Mouse (Mus musculus): Measurements from ENCODE around the gene Slc25a16. TPM values are rescaled to one million over a fixed set of nuclear protein-coding genes. Genes with fewer than 3 reads are reported as not detected.

Slc25a16 gene
- polyA plus RNA-seq, 1 experiment from 2014 or later = 14.3 TPM

- H3K27me3 ChIP-seq (ENCODE audit: insufficient read depth, low read length) = no peaks in the 10 kb centered on the region
- H3K9me3 ChIP-seq (ENCODE audit: low read length) = no peaks in the 10 kb centered on the region
- ATAC-seq (no peak), DNase-seq (no peak)
- no peak overlapping the region for H3K9ac ChIP-seq (replicated peaks)
- no peaks in the 10 kb centered on the region for H3K4me1 ChIP-seq (ENCODE audit: insufficient read depth)
- H3K4me3 ChIP-seq (ENCODE audit: low read depth, low read length) = no peak overlapping the region
- 45% methylated on average over 4 of the region's 4 CpGs for WGBS (ENCODE audit: insufficient replicate concordance)
- H3K36me3 ChIP-seq (replicated peaks; ENCODE audit: insufficient read depth, low read length) = no peaks in the 10 kb centered on the region
- no peak for TF ChIP-seq CTCF (IDR thresholded peaks at IDR 0.05; ENCODE audit: low read depth)
- H3K27ac ChIP-seq (ENCODE audit: low read depth) = no peak overlapping the region
- no peak overlapping the region for H3K4me2 ChIP-seq (ENCODE audit: low read depth, low read length)
These were observed 27.7 kb upstream of the Slc25a16 start for GRCm38 (mm10) chr10:62892549-62893232.

DNA sequence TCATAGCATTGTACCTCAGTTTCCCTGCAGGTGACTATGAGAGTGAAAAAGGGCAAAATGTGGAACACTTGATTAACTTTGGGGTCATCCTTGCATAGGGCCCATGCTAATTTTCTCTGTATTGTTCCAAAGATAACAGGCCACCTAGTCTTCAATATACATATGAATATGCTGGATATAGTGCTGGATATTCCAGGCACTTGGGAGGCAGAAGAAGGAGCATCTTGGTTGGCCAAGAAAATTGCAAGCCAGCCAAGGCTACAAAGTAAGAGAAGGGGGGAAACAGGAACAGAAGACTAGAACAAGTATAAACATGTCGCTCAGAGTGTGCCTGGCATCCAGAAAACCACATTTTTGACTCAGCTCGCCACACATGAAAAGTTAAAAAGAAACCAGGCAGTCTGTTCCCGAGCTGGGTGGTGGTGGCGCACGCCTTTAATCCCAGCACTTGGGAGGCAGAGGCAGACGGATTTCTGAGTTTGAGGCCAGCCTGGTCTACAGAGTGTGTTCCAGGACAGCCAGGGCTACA is 27.0 kb upstream of the Slc25a16 start:
- Histone ChIP-seq H3K36me3 (replicated peaks; ENCODE audit: insufficient read depth, low read length) (no peaks in the 10 kb centered on the region), H3K27me3 (ENCODE audit: insufficient read depth, low read length) (no peaks in the 10 kb centered on the region), H3K4me1 (ENCODE audit: insufficient read depth) (no peaks in the 10 kb centered on the region), H3K4me3 (ENCODE audit: low read depth, low read length) (no peak overlapping the region), H3K27ac (ENCODE audit: low read depth) (no peak overlapping the region), H3K4me2 (ENCODE audit: low read depth, low read length) (no peak overlapping the region), H3K9ac (replicated peaks) (no peak overlapping the region), H3K9me3 (ENCODE audit: low read length) (no peaks in the 10 kb centered on the region)
- TF ChIP-seq CTCF (IDR thresholded peaks at IDR 0.05; ENCODE audit: low read depth) (no peak), EP300 (IDR thresholded peaks at IDR 0.05; ENCODE audit: low read depth) (no peak)
- WGBS (ENCODE audit: insufficient replicate concordance) = 55% methylated on average over 6 of the region's 6 CpGs
- ATAC-seq = no peak
- no peak for DNase-seq

DNA sequence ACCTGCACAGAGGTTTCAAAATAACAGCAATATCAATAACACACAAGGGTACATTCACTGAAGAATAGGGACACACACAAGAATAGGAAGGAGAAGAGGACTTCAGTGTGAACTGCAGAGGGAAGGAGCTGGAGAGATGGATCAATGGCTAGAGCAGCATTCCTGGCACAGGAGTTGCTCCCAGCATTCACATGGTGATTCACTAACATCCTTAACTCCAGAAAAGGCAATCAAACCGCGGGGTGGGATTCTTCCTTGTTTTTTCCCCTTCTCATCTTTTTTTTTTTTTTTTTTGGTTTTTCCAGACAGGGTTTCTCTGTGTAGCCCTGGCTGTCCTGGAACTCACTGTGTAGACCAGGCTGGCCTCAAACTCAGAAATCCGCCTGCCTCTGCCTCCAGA is 26.0 kb upstream of the Slc25a16 start:
- Histone ChIP-seq H3K9me3 (ENCODE audit: low read length) (no peaks in the 10 kb centered on the region), H3K4me1 (ENCODE audit: insufficient read depth) (no peaks in the 10 kb centered on the region), H3K4me3 (ENCODE audit: low read depth, low read length) (no peak overlapping the region), H3K27ac (ENCODE audit: low read depth) (no peak overlapping the region), H3K27me3 (ENCODE audit: insufficient read depth, low read length) (no peaks in the 10 kb centered on the region), H3K9ac (replicated peaks) (no peak overlapping the region), H3K36me3 (replicated peaks; ENCODE audit: insufficient read depth, low read length) (no peaks in the 10 kb centered on the region), H3K4me2 (ENCODE audit: low read depth, low read length) (no peak overlapping the region)
- WGBS (ENCODE audit: insufficient replicate concordance) = 71% methylated on average over 3 of the region's 3 CpGs
- no peak for ATAC-seq
- TF ChIP-seq CTCF (IDR thresholded peaks at IDR 0.05; ENCODE audit: low read depth) = no peak
- TF ChIP-seq EP300 (IDR thresholded peaks at IDR 0.05; ENCODE audit: low read depth) = no peak
- no peak for DNase-seq

- ATAC-seq = no peak
- no peaks in the 10 kb centered on the region for H3K27me3 ChIP-seq (ENCODE audit: insufficient read depth, low read length)
- no peak overlapping the region for H3K9ac ChIP-seq (replicated peaks)
- no peak overlapping the region for H3K4me3 ChIP-seq (ENCODE audit: low read depth, low read length)
- no peaks in the 10 kb centered on the region for H3K4me1 ChIP-seq (ENCODE audit: insufficient read depth)
- 55% methylated on average over 6 of the region's 6 CpGs for WGBS (ENCODE audit: insufficient replicate concordance)
- DNase-seq = no peak
- H3K27ac ChIP-seq (ENCODE audit: low read depth) = no peak overlapping the region
- no peaks in the 10 kb centered on the region for H3K9me3 ChIP-seq (ENCODE audit: low read length)
- H3K4me2 ChIP-seq (ENCODE audit: low read depth, low read length) = no peak overlapping the region
- no peaks in the 10 kb centered on the region for H3K36me3 ChIP-seq (replicated peaks; ENCODE audit: insufficient read depth, low read length)
- TF ChIP-seq CTCF (IDR thresholded peaks at IDR 0.05; ENCODE audit: low read depth) (no peak), EP300 (IDR thresholded peaks at IDR 0.05; ENCODE audit: low read depth) (no peak)
These were observed 25.0 kb upstream of the Slc25a16 start for GRCm38 (mm10) chr10:62895386-62895785.

DNA sequence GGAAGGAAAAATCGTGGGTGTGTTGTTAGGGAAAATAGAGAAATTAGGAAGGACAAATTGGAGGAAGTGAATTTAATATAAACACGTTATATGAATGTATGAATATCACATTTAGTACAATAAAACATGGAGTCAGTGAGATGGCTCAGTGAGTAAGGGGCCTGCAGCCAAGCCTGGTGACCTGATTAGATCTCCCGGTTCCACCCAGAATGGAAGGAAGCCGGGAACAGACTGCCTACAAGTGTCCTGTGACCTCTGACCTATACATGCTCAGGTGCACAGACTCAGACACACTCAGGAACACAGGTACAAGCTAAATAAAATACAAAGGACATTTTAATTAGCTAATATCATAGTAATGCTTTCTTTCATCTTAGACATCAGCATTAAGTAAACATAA is 24.4 kb upstream of the Slc25a16 start:
- Histone ChIP-seq H3K36me3 (replicated peaks; ENCODE audit: insufficient read depth, low read length) (no peaks in the 10 kb centered on the region), H3K27ac (ENCODE audit: low read depth) (no peak overlapping the region), H3K4me3 (ENCODE audit: low read depth, low read length) (no peak overlapping the region), H3K4me1 (ENCODE audit: insufficient read depth) (no peaks in the 10 kb centered on the region), H3K27me3 (ENCODE audit: insufficient read depth, low read length) (no peaks in the 10 kb centered on the region), H3K9ac (replicated peaks) (no peak overlapping the region), H3K9me3 (ENCODE audit: low read length) (no peaks in the 10 kb centered on the region), H3K4me2 (ENCODE audit: low read depth, low read length) (no peak overlapping the region)
- no peak for ATAC-seq
- no peak for DNase-seq
- 61% methylated on average over 4 of the region's 4 CpGs for WGBS (ENCODE audit: insufficient replicate concordance)
- TF ChIP-seq EP300 (IDR thresholded peaks at IDR 0.05; ENCODE audit: low read depth) = no peak
- no peak for TF ChIP-seq CTCF (IDR thresholded peaks at IDR 0.05; ENCODE audit: low read depth)

GRCm38 (mm10) chr10:62896774-62897173 is 23.7 kb upstream of the Slc25a16 start:
- no peaks in the 10 kb centered on the region for H3K9me3 ChIP-seq (ENCODE audit: low read length)
- TF ChIP-seq EP300 (IDR thresholded peaks at IDR 0.05; ENCODE audit: low read depth) (no peak), CTCF (IDR thresholded peaks at IDR 0.05; ENCODE audit: low read depth) (peak; percentile 35; the same call in 1 of the 2 replicates)
- no peak overlapping the region for H3K4me3 ChIP-seq (ENCODE audit: low read depth, low read length)
- DNase-seq = no peak
- no peaks in the 10 kb centered on the region for H3K27me3 ChIP-seq (ENCODE audit: insufficient read depth, low read length)
- ATAC-seq = no peak
- no peak overlapping the region for H3K9ac ChIP-seq (replicated peaks)
- no peak overlapping the region for H3K4me2 ChIP-seq (ENCODE audit: low read depth, low read length)
- H3K36me3 ChIP-seq (replicated peaks; ENCODE audit: insufficient read depth, low read length) = no peaks in the 10 kb centered on the region
- no peak overlapping the region for H3K27ac ChIP-seq (ENCODE audit: low read depth)
- H3K4me1 ChIP-seq (ENCODE audit: insufficient read depth) = no peaks in the 10 kb centered on the region
- 72% methylated on average over 4 of the region's 4 CpGs for WGBS (ENCODE audit: insufficient replicate concordance)
